Mouse (Mus musculus): ENCODE results near the gene Kcnc2. TPM values are rescaled to one million over a fixed set of nuclear protein-coding genes. Genes with fewer than 3 reads are reported as not detected.

The Kcnc2 gene
- polyA plus RNA-seq, 1 experiment = 0.09 TPM

- Histone ChIP-seq H3K4me3 (ENCODE audit: low read depth, low read length) (no peak overlapping the region), H3K27me3 (ENCODE audit: control insufficient read depth, insufficient read depth, low read length) (no peaks in the 10 kb centered on the region), H3K4me1 (ENCODE audit: control insufficient read depth, insufficient read depth, insufficient read length, low read length) (no peaks in the 10 kb centered on the region), H3K27ac (ENCODE audit: insufficient read depth, low read depth, low read length) (no peak overlapping the region), H3K36me3 (ENCODE audit: control insufficient read depth, insufficient read depth, low read length) (no peaks in the 10 kb centered on the region)
- no peak for TF ChIP-seq POLR2A (IDR thresholded peaks at IDR 0.05; ENCODE audit: low read depth, low read length)
- TF ChIP-seq CTCF (IDR thresholded peaks at IDR 0.05; ENCODE audit: extremely low read depth, insufficient read length, insufficient replicate concordance, low read depth, low read length) = no peak
Measured at GRCm38 (mm10) chr10:112485819-112486218, 214.9 kb downstream of the Kcnc2 start.

DNA sequence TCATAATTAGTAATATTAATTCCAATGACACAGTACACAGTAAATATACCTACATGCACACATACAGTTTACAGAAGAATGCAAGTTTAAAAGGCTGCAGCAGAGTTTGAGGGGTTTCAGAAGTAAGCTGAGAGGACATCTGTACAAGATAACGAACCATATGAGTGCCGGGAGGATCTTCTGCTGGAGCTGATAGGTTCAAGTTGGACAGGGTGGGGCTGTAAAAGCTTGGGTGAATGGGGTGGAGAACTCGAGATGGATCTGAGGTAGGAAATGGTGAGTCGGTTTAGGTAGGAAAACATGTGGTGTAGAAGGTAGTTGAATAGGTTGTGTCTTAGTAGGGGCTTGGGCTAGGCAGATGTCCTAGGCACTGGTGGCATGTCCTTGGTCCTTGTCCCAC is 217.8 kb downstream of the Kcnc2 start:
- Histone ChIP-seq H3K4me3 (ENCODE audit: low read depth, low read length) (no peak overlapping the region), H3K4me1 (ENCODE audit: control insufficient read depth, insufficient read depth, insufficient read length, low read length) (no peaks in the 10 kb centered on the region), H3K36me3 (ENCODE audit: control insufficient read depth, insufficient read depth, low read length) (no peaks in the 10 kb centered on the region), H3K27ac (ENCODE audit: insufficient read depth, low read depth, low read length) (no peak overlapping the region), H3K27me3 (ENCODE audit: control insufficient read depth, insufficient read depth, low read length) (no peaks in the 10 kb centered on the region)
- no peak for TF ChIP-seq CTCF (IDR thresholded peaks at IDR 0.05; ENCODE audit: extremely low read depth, insufficient read length, insufficient replicate concordance, low read depth, low read length)
- no peak for TF ChIP-seq POLR2A (IDR thresholded peaks at IDR 0.05; ENCODE audit: low read depth, low read length)
- WGBS = 66% methylated on average over 4 of the region's 4 CpGs

Other genes with a start within 250 kb of the Kcnc2 start
- not detected in 2 replicates for gene Glipr1l1, start 210.9 kb upstream of the Kcnc2 start, polyA plus RNA-seq (2012; rRNA removed)
- gene Glipr1l2, start 187.8 kb upstream of the Kcnc2 start, polyA plus RNA-seq (2012; rRNA removed) = not detected in 2 replicates
- gene Glipr1l3, start 110.8 kb upstream of the Kcnc2 start, polyA plus RNA-seq (2012; rRNA removed) = not detected in 2 replicates
- gene Caps2, start 107.5 kb upstream of the Kcnc2 start, polyA plus RNA-seq (2012; rRNA removed) = not detected in 2 replicates

Data from small intestine, adult 2 months (tissue).